Mouse (Mus musculus) heart, embryonic 10.5 days (tissue): ENCODE data around the gene Taco1. TPM values are rescaled to one million over a fixed set of nuclear protein-coding genes. Genes with fewer than 3 reads are reported as not detected.
A peak's percentile ranks its signal among the peaks of the same experiment; 100 is the strongest.
"Not testable (repeated sequence)": the region's sequence is repeated elsewhere in the genome, so short reads cannot be mapped to it uniquely, and the experiment has no call there.

ENCODE experiments used
- DNase-seq: peaks from one replicate; pipeline ENCODE4 v3.0.0-alpha.2; 2017; ENCODE audit warnings: low spot score
- H3K27ac ChIP-seq: fragments of 300-500 bp; sonication (generic); 2 replicates; pipeline ENCODE4 v1.5.1; 2016; ENCODE audit warnings: mild to moderate bottlenecking
- H3K27me3 ChIP-seq: fragments of 300-500 bp; sonication (generic); 2 replicates; pipeline ENCODE4 v1.6.1; 2016; ENCODE audit warnings: mild to moderate bottlenecking; ENCODE audit not compliant: poor library complexity, insufficient read depth, severe bottlenecking
- H3K36me3 ChIP-seq: fragments of 300-500 bp; sonication (generic); 2 replicates; pipeline ENCODE4 v1.6.1; 2016; ENCODE audit warnings: mild to moderate bottlenecking, moderate library complexity
- H3K4me1 ChIP-seq: fragments of 300-500 bp; sonication (generic); 2 replicates; pipeline ENCODE4 v1.6.1; 2016; ENCODE audit warnings: mild to moderate bottlenecking
- H3K4me3 ChIP-seq: fragments of 300-500 bp; sonication (generic); 2 replicates; pipeline ENCODE4 v1.5.1; 2016; ENCODE audit warnings: mild to moderate bottlenecking, moderate library complexity
- H3K9me3 ChIP-seq: fragments of 300-500 bp; sonication (generic); 2 replicates; pipeline ENCODE4 v1.6.1; 2016; ENCODE audit warnings: mild to moderate bottlenecking, moderate library complexity
- WGBS: fragments of 180-500 bp; shearing (Covaris S2); methylation state at CpG from one replicate; pipeline ENCODE4 v1.1.7; 2016; 5-methylcytosine and 5-hydroxymethylcytosine counted together
- polyA plus RNA-seq: library from polyadenylated mRNA; unstranded; fragments of >200 nt; fragmentation: Nextera tagmentation; extraction: Ambion mirVana; gene quantifications from 2 replicates; pipeline ENCODE4 v1.2.1, GENCODE M21; 2016

The Taco1 gene
- polyA plus RNA-seq, 1 experiment from 2014 or later, result 11.6 TPM

- WGBS, result 86% methylated on average over 1 of the region's 1 CpGs
- no peak for DNase-seq
- Histone ChIP-seq H3K4me3 (no peak overlapping the region), H3K9me3 (no peaks in the 10 kb centered on the region), H3K36me3 (peaks cover 35% of the 10 kb centered on the region), H3K27ac (no peak overlapping the region), H3K27me3 (no peaks in the 10 kb centered on the region), H3K4me1 (no peaks in the 10 kb centered on the region)
Observed at GRCm38 (mm10) chr11:106045256-106045655, 20.6 kb upstream of the Taco1 start.

DNA sequence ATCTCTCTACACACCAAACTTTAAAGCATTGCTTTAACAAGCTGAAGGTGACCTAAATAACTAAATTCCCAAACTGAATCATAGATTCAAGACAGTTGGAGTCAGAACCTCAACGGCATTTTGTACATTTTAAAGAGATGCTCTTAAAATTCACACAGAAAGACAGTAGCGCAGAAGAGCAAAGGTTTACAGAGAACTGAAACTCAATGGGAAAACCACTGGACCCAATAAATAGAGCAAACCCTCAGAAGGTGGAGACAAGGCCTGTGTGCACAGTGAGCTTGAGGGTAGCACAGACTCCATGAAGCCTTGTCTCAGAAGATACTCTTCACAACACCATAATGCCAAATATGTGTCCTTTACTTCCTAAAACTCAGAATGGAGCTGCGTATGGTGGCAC is 20.1 kb upstream of the Taco1 start:
- DNase-seq, result no peak
- 96% methylated on average over 3 of the region's 3 CpGs for WGBS
- no peak overlapping the region for H3K4me3 ChIP-seq
- no peaks in the 10 kb centered on the region for H3K4me1 ChIP-seq
- no peaks in the 10 kb centered on the region for H3K9me3 ChIP-seq
- H3K36me3 ChIP-seq, result peaks cover 39% of the 10 kb centered on the region
- H3K27ac ChIP-seq, result no peak overlapping the region
- H3K27me3 ChIP-seq, result no peaks in the 10 kb centered on the region

GRCm38 (mm10) chr11:106046584-106046983 is 19.3 kb upstream of the Taco1 start:
- Histone ChIP-seq H3K4me3 (no peak overlapping the region), H3K27me3 (no peaks in the 10 kb centered on the region), H3K9me3 (no peaks in the 10 kb centered on the region), H3K4me1 (no peaks in the 10 kb centered on the region), H3K36me3 (peaks cover 47% of the 10 kb centered on the region), H3K27ac (no peak overlapping the region)
- DNase-seq, result no peak
- 85% methylated on average over 9 of the region's 9 CpGs for WGBS

- H3K4me1 ChIP-seq, result no peaks in the 10 kb centered on the region
- no peaks in the 10 kb centered on the region for H3K9me3 ChIP-seq
- peaks cover 95% of the 10 kb centered on the region for H3K36me3 ChIP-seq
- no peaks in the 10 kb centered on the region for H3K27me3 ChIP-seq
- H3K4me3 ChIP-seq, result no peak overlapping the region
- no peak for DNase-seq
- 92% methylated on average over 2 of the region's 2 CpGs for WGBS
- H3K27ac ChIP-seq, result no peak overlapping the region
Observed at GRCm38 (mm10) chr11:106053921-106054320, 11.9 kb upstream of the Taco1 start.

DNA sequence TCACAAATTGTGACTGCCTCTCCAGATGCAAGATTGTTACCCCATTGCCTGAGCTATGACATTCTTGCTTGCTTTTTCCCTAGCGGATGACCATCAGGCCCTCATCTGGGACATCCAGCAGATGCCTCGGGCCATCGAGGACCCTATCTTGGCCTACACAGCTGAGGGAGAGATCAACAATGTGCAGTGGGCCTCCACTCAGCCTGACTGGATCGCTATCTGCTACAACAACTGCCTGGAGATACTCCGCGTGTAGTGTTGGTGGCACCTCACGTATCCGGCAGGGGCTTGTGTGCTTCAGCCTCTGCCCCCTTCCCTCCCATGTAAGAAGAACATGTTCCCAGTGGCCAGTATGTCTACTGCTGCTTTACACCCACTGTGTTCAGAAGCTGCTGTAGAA is 11.3 kb upstream of the Taco1 start:
- Histone ChIP-seq H3K27me3 (no peaks in the 10 kb centered on the region), H3K9me3 (no peaks in the 10 kb centered on the region), H3K4me1 (no peaks in the 10 kb centered on the region), H3K36me3 (peaks cover 95% of the 10 kb centered on the region), H3K27ac (no peak overlapping the region), H3K4me3 (no peak overlapping the region)
- no peak for DNase-seq
- WGBS, result 94% methylated on average over 8 of the region's 8 CpGs

- peaks cover 95% of the 10 kb centered on the region for H3K36me3 ChIP-seq
- no peaks in the 10 kb centered on the region for H3K4me1 ChIP-seq
- H3K9me3 ChIP-seq, result no peaks in the 10 kb centered on the region
- H3K27ac ChIP-seq, result no peak overlapping the region
- DNase-seq, result no peak
- H3K4me3 ChIP-seq, result no peak overlapping the region
- 90% methylated on average over 6 of the region's 6 CpGs for WGBS
- no peaks in the 10 kb centered on the region for H3K27me3 ChIP-seq
Observed at GRCm38 (mm10) chr11:106055341-106055740, 10.5 kb upstream of the Taco1 start.

GRCm38 (mm10) chr11:106056819-106057491 is 8.9 kb upstream of the Taco1 start:
- no peak overlapping the region for H3K27ac ChIP-seq
- DNase-seq, result no peak
- no peaks in the 10 kb centered on the region for H3K4me1 ChIP-seq
- WGBS, result 83% methylated on average over 8 of the region's 8 CpGs
- no peak overlapping the region for H3K4me3 ChIP-seq
- H3K36me3 ChIP-seq, result peaks cover 81% of the 10 kb centered on the region
- no peaks in the 10 kb centered on the region for H3K9me3 ChIP-seq
- no peaks in the 10 kb centered on the region for H3K27me3 ChIP-seq

GRCm38 (mm10) chr11:106058020-106058419 is 7.8 kb upstream of the Taco1 start:
- 81% methylated on average over 8 of the region's 8 CpGs for WGBS

GRCm38 (mm10) chr11:106060549-106060948 is 5.3 kb upstream of the Taco1 start:
- 82% methylated on average over 1 of the region's 1 CpGs for WGBS
- Histone ChIP-seq H3K36me3 (peaks cover 46% of the 10 kb centered on the region), H3K27ac (no peak overlapping the region), H3K4me3 (no peak overlapping the region), H3K27me3 (no peaks in the 10 kb centered on the region), H3K4me1 (no peaks in the 10 kb centered on the region), H3K9me3 (no peaks in the 10 kb centered on the region)
- no peak for DNase-seq

More at GRCm38 (mm10) chr11:106058020-106058419, 7.8 kb upstream of the Taco1 start:
- Histone ChIP-seq H3K27ac (no peak overlapping the region), H3K27me3 (no peaks in the 10 kb centered on the region), H3K36me3 (peaks cover 72% of the 10 kb centered on the region), H3K4me1 (no peaks in the 10 kb centered on the region), H3K4me3 (no peak overlapping the region), H3K9me3 (no peaks in the 10 kb centered on the region)
- DNase-seq, result no peak

- no peaks in the 10 kb centered on the region for H3K4me1 ChIP-seq
- no peaks in the 10 kb centered on the region for H3K9me3 ChIP-seq
- WGBS, result 73% methylated on average over 1 of the region's 1 CpGs
- H3K27me3 ChIP-seq, result no peaks in the 10 kb centered on the region
- H3K27ac ChIP-seq, result no peak overlapping the region
- peaks cover 39% of the 10 kb centered on the region for H3K36me3 ChIP-seq
- DNase-seq, result no peak
- no peak overlapping the region for H3K4me3 ChIP-seq
Observed at GRCm38 (mm10) chr11:106061311-106061710, 4.5 kb upstream of the Taco1 start.

- H3K27me3 ChIP-seq, result no peaks in the 10 kb centered on the region
- WGBS, result 76% methylated on average over 5 of the region's 5 CpGs
- no peak overlapping the region for H3K27ac ChIP-seq
- no peak for DNase-seq
- H3K36me3 ChIP-seq, result peaks cover 15% of the 10 kb centered on the region
- H3K9me3 ChIP-seq, result no peaks in the 10 kb centered on the region
- 0 out of 2 replicates have a peak, but pooled peaks cover 9% of the 10 kb centered on the region for H3K4me1 ChIP-seq
- H3K4me3 ChIP-seq, result no peak overlapping the region
Observed at GRCm38 (mm10) chr11:106063756-106064155, 2.1 kb upstream of the Taco1 start.

- Histone ChIP-seq H3K4me1 (0 out of 2 replicates have a peak, but pooled peaks cover 9% of the 10 kb centered on the region), H3K4me3 (peak overlapping the region; percentile 91), H3K27me3 (no peaks in the 10 kb centered on the region), H3K9me3 (no peaks in the 10 kb centered on the region), H3K27ac (peak overlapping the region; percentile 93; the same call in 1 of the 2 replicates), H3K36me3 (no peaks in the 10 kb centered on the region; the same call in 1 of the 2 replicates)
- 42% methylated on average over 18 of the region's 18 CpGs for WGBS
- no peak for DNase-seq
Observed at GRCm38 (mm10) chr11:106065073-106065922, 563 bp upstream of the Taco1 start.

DNA sequence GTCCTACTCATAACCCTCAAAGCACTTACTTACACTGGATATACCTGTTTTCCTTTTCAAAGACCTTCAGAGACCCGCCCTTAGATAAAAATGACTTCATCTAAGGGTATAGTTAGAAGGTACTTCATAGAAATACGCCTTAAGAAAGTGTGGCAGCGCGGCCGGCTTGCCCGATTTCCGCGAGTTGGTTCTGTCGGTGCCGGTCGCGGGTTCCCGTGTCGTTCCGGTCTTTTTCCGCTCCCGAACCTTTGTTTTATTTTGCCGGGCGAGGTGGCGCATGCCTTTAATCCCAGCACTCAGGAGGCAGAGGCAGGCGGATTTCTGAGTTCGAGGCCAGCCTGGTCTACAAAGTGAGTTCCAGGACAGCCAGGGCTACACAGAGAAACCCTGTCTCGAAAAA is 755 bp downstream of the Taco1 start:
- DNase-seq, result peak; percentile 91
- H3K9me3 ChIP-seq, H3K27me3 ChIP-seq, H3K4me1 ChIP-seq, H3K36me3 ChIP-seq: not testable (repeated sequence)
- WGBS, result 13% methylated on average over 23 of the region's 23 CpGs
- Histone ChIP-seq H3K4me3 (peak overlapping the region; percentile 91), H3K27ac (peak overlapping the region; percentile 93)
